Mouse (Mus musculus) ES-Bruce4 (cell line): ENCODE data around the gene Adam20.

ENCODE experiments used
- CTCF ChIP-seq: IDR thresholded peaks from one replicate; pipeline ENCODE4 v1.8.1; 2011; ENCODE audit warnings: low read depth, low read length
- POLR2A ChIP-seq: IDR thresholded peaks from one replicate; pipeline ENCODE4 v1.8.1; 2011; ENCODE audit warnings: low read length; ENCODE audit not compliant: insufficient read depth

- TF ChIP-seq CTCF (no peak), POLR2A (no peak)
Observed at GRCm38 (mm10) chr8:40783320-40783719, 9.8 kb upstream of the Adam20 start.
